Mouse (Mus musculus) adrenal gland, postnatal 0 days (tissue): ENCODE measurements around the gene Tmsb15l. TPM values are rescaled to one million over a fixed set of nuclear protein-coding genes. Genes with fewer than 3 reads are reported as not detected.

Experiments used
- polyA plus RNA-seq: library from polyadenylated mRNA; unstranded; fragments of >200 nt; fragmentation: Nextera tagmentation; extraction: Ambion mirVana; gene quantifications from 2 replicates; pipeline ENCODE4 v1.2.1, GENCODE M21; 2015

Gene Tmsb15l
- polyA plus RNA-seq = 10.2 and 18.5 TPM in 2 replicates

GRCm38 (mm10) chrX:136976424-136977084 lies at the start of gene Tmsb15l, which contains the start of gene Tmsb15b1:
TSS of gene Tmsb15l (minus strand) at chrX:136976869.
TSS of gene Tmsb15b1 (minus strand) at chrX:136976874.

GRCm38 (mm10) chrX:136992978-136993547 lies 16.4 kb upstream of the Tmsb15l start, which contains the start of gene Zcchc18:
TSS of gene Zcchc18 (plus strand) at chrX:136993155.

GRCm38 (mm10) chrX:136975397-136975796 lies 1.3 kb downstream of the Tmsb15l start, which contains the start of gene Tmsb15b2:
TSS of gene Tmsb15b2 (minus strand) at chrX:136975497.

DNA sequence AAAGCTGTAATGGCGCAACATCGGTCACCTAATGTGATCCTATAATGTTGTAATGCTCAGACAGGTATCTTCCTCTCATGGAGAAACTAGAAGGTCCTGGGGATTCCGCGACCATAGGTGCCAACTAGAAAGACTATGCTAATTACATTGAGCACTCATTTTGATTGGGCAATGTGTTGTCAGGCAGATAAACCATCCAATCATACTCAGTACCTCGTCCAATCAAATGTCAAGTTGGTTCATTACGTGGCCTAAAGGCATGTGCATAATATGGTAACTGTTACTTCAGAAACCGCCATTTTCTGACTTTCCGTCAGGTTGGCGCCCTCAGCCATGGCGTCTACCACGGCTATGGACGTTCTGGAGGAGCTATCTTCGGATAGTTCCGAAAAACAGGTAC lies 49.6 kb downstream of the Tmsb15l start, which contains the start of gene H2bfm:
H2bfm (plus strand) TSS at position 295 of the 400 bp plus-strand sequence.

Other genes starting within 250 kb of the Tmsb15l start
- gene Morf4l2, start 233.2 kb downstream of the Tmsb15l start, polyA plus RNA-seq = 428 and 432 TPM in 2 replicates
- not detected in 2 replicates for gene Glra4, start 196.7 kb downstream of the Tmsb15l start, polyA plus RNA-seq
- 27.1 and 43.3 TPM in 2 replicates for gene Plp1, start 154.2 kb downstream of the Tmsb15l start, polyA plus RNA-seq
- gene Rab9b, start 108.1 kb downstream of the Tmsb15l start, polyA plus RNA-seq = 0.86 and 2.1 TPM in 2 replicates
- gene H2bfm, start 49.5 kb downstream of the Tmsb15l start, polyA plus RNA-seq = not detected in 2 replicates
- 124 and 252 TPM in 2 replicates for gene Tmsb15b2, start 1.4 kb downstream of the Tmsb15l start, polyA plus RNA-seq
- gene Tmsb15b1, start within 50 bp of the Tmsb15l start, polyA plus RNA-seq = 63.9 and 125 TPM in 2 replicates
- 34.3 and 61.9 TPM in 2 replicates for gene Zcchc18, start 16.3 kb upstream of the Tmsb15l start, polyA plus RNA-seq
- gene Slc25a53, start 61.4 kb upstream of the Tmsb15l start, polyA plus RNA-seq = 9.9 TPM in 2 replicates
- gene Fam199x, start 72.7 kb upstream of the Tmsb15l start, polyA plus RNA-seq = 2.4 and 2.5 TPM in 2 replicates
- not detected in 2 replicates for gene Esx1, start 145.2 kb upstream of the Tmsb15l start, polyA plus RNA-seq